Mouse (Mus musculus): Measurements from ENCODE around the gene Sugct.
"Not testable (repeated sequence)": the region's sequence is repeated elsewhere in the genome, so short reads cannot be mapped to it uniquely, and the experiment has no call there.

Gene Sugct

DNA sequence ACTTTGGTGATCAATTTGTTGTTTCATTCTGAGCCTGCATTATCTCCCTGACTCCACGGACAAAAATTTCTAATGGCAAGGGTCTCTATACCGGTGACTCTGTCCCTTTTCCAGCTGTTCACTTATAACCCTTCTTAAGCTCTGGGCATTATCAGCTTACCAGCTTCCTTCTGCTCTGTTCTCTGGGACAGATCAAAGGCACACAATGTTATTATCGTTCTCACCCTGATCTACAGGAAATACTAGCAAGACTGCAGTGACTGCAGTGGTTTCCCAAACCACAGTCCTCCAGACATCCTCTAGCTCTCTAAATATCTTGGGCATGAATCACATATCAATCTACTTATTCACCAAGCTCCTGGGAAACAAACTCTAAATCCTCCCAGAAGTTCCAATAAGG lies 90.7 kb downstream of the Sugct start:
- DNase-seq (ENCODE audit: low spot score): no peak

DNA sequence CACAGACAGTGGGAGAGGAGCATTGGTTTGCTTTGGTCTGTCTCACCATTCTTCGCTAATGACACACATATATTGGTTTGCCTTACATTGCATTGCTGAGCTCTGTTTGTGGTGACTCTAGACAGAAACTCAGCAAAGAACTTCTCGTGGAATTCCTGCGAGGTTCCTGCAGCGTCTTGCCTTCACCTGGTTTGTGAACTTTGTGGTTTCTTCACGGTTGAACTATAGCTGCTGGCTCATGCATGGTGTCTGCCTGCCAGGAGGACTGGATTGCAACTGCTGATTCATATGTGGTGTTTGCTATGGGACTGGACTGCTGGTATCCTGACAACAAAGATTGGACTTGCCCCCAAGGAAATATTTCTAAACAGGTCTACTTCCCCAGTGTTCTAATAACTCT lies 91.6 kb downstream of the Sugct start:
- no peak for DNase-seq (ENCODE audit: low spot score)

DNA sequence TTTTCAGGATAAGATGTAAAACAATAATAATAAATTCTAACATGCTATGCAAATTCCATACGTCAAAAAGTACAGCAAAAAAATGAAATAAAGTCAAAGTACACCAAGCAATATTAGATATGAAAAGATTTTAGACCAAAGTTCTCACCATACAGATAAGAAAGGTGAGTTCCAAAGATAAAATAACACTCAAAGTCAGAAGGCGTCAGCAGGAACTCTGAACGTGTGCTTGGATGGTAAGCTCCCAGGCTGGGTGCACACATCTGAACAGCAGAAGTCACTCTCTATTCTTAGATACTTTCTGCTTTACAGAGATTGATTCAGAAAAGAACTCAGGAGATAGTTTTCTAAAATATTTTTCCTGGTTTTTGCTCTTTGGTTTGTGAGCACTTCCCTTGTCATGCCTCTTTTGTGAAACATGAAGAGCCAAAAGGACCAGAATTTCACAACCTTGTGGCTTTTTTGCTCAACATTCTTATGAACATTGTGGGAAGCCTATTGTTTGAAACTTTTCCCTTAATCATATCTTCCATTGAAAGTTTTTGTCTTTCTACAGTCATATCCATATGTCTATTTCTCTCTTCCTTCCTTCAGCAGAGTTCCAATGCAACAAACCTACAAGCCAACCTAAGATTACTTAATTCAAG lies 110.0 kb downstream of the Sugct start:
- DNase-seq (ENCODE audit: low spot score): no peak

DNA sequence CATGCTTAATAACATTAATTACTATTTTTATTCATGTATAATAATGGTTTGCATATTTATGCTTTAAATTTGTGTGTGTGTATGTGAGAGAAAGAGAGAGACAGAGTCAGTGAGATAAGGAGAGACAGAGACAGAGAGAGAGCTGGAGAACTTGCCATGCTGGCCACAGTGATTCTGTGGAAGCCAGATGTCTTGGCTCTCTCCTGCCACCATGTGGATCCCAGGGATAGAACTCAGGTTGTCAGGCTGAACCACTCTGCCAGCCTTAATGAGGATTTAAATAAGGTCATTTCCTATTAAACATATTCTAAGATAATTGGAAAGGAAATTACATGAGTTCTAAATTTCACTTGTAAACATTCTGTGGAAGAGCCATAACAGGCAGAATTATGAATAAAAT lies 110.5 kb downstream of the Sugct start:
- peak; percentile 5 for DNase-seq (ENCODE audit: low spot score)

DNA sequence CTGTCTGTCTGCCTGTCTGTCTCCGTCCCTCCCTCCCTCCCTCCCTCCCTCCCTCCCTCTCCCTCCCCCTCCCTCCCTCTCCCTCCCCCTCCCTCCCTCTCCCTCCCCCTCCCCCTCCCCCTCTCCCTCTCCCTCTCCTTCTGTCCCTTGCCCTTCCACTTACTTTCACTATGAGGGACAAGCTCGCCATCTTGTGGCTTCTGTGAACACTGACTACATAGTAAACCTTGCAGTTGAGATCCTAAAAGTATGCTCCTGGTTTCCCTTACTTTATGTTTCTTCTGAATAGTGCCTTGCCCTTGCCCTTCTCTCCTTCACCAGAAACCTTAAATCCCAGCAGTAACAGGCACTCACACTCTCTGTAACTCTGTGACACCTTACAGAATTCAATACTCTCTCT lies 113.7 kb downstream of the Sugct start:
- DNase-seq (ENCODE audit: low spot score): peak; percentile 2

DNA sequence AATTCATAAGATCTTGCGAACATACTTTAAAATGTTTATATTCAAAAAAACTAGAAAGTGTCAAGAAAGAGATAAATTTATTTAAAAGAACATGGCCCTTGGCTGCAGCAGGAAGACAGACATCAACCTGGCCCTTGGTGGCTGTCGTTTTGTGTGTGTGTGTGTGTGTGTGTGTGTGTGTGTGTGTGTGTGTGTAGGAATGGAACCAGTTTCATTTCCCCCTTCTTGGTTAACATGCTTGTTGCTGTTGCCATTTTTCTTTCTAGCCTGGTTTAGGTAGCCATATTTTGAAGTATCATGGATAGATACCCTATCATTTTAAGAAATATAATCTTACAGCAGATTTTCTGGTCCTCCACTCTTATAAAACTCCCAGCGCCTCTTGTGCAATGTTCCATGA lies 136.0 kb downstream of the Sugct start:
- no peak for DNase-seq (ENCODE audit: low spot score)

DNA sequence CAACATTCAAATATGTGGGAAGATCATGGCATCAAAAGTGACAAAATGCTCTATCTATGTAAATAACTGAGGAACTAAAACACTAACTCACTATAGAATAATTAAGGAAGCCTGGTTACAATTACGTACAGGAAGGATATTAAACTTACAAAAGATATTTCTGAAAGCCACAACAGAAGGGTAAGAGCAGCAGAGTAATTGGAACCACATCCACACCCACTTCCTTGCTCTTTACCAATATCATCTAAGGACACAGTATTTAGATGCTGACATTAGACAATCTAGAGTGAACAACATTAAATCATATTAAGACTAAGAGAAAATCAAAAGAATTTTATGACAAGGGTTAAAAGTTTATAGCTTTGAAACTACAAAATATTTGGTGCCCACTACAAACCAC lies 159.0 kb downstream of the Sugct start:
- no peak for DNase-seq (ENCODE audit: low spot score)

DNA sequence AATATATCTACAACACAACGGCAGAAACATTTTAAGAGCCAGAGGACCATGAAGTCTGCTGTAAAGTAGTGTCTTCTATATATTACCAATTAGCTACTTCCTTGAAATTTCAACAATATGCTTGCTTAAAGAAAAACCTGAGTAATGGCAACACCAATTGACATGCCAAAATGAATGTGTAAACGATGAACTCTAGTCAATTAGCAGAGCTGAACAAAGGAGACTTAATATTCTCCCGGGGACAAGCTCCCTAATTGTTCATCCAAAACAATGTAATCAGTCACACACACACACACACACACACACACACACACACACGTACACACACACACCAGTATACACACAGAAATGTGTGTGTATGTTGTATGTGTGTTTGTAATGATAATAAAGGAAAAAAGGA lies 160.5 kb downstream of the Sugct start:
- no peak for DNase-seq (ENCODE audit: low spot score)

DNA sequence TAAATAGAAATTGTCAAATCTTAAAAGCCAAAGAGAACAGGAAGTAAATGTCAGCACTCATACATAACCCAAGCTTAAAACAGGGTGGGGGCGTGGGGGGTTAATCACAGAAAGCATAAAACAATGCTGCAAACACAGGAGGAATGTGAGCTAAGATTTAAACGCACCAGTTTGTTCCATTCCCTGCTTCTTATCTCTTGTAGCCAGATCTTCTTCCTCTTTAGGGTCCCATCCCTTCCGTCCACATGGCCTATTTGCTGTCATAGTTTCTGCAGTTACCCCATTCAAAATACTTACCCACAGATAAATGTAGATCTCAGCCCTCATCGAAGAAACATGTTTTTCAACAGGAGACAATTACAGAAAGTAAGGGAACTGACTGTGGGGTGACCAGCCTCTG lies 160.9 kb downstream of the Sugct start:
- no peak for DNase-seq (ENCODE audit: low spot score)

DNA sequence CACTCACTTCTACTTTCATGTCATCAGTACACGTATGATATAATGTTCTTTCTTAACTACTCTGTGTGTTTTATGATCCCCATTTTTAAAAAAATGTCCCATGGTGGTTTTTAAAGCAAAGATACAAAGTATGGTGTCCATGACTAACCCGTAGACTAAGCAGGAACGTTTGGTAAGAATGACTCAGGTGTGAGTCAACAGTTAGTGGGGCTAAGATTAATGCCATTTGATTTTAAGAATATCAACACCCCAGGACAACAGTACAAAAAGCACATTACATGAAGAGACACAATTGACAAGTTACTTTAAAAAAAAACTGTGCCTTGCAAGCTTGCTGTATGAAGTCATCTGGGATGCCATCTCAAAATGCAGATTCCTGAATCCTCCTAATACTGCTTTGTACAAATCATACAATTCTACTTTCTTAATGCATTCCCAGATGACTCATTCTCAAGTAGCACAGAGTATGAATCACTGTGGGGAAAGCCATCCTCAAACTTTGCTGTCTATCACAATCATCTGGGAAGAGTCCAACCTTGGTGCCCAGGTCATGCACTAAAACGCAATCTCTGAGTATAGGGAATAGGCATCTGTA lies 184.1 kb downstream of the Sugct start:
- no peak for DNase-seq (ENCODE audit: low spot score)

DNA sequence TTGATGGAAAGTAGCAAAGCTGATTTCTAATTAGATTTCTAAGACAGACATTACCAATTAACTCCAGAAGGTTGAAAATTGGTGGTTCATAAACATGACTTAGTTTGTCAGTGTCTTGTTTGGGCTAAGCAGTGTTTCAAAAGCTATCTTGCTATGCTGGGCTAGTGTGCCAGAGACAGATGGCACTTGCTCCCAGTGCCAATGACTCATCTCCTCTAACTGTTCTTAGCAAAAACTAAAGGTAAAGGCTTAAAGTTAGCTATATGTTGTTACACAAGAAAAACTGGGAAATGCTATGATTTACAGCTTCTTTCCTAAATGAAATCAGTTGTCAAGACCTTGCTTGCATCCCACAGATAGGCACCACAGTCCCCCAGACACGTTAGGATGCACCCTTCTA lies 200.4 kb downstream of the Sugct start:
- DNase-seq (ENCODE audit: low spot score): no peak

DNA sequence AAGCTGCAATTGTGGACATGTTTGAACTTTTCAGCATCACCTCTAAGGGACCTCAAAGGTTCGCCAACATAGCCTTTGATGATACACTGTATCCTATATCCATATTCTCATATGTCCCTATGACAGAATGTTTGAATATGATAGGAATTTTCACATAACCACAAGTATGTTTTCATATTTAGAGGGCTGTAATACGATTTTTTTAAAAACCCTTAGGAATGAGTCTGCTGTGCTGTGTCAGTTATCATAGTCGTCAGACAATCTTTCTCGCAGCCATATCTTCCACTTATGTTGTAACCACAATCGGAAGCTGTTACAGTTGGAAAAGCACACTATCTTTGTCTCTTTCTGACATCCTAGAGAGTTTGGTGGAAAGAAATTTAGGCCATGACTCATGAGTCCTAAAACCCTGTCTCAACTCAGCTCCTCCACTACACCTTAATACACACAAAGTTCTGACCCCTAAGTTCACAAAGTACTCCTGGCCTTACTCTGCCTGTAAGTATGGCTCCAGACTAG lies 201.2 kb downstream of the Sugct start:
- no peak for DNase-seq (ENCODE audit: low spot score)

DNA sequence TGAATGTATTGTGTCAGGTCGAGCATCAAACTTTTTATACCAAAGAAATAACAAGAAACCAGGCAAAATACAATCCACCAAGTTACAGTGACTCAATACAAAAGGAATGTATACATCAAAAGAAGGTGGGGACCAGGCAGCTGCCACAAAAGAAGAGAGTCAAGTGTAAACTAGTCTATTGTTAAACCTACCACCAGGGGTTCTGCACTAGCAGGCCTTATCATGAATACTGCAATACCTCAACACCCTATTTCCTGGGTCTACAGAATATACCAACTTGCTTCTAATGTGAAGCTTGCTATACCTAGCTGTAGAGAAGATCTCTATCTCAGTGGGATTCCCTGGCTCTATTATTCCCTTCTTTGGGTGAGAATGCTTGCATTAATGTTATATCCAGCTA lies 237.4 kb downstream of the Sugct start:
- DNase-seq (ENCODE audit: low spot score): not testable (repeated sequence)

DNA sequence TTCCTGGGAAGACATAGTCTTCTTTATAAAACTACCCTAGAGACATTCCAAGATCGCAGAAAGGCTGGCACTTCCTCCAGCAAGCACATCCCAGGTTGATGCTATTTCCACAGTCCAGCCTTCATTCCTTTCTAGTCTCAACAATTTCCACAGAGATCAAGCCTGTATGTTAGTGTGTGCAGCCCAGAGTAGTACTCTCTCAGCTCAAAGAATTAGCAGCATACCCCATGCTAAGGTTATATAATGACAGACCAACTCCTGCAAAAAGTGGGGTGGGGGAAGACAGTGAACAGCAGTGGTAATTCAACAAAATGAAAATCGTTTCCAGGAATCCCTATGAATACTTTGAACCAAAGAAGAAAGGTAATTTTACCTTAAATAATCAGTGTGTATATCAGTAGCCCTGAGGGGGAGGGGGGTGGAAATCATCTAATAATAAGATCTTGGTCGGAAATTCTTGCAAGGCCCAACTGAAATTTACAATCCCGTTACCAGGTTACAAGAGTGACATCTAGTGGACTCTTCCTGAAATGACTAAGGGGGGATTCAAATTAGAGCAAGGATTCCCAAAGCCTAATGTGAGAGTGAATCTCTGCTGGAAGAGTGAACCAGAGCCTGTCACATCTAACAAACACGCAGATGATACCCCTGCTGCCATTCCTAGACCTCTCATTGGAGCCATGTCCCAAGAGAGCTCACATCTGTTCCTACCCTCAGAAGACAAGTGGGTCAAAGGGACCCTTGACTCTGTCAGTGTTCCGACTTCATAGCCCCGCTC lies 263.0 kb downstream of the Sugct start:
- DNase-seq (ENCODE audit: low spot score): peak; percentile 38

DNA sequence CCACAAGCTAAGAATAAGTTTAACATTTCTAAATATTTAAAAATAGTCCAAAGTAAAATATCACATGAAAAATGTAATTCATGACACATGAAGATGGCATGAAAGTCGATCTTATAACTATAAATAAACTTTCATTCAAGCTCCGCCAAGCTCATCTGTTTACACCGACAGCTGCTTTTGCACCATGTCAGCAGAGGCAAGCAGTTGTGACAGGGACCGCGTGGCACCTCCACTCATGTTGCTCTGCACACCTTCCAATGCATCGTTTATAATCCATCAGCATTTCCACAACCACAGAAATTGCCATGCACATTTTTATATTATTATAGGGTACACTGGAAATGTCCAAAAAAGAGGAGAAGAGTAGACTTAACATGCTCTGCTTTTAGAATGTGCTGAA lies 273.5 kb downstream of the Sugct start:
- DNase-seq (ENCODE audit: low spot score): no peak

DNA sequence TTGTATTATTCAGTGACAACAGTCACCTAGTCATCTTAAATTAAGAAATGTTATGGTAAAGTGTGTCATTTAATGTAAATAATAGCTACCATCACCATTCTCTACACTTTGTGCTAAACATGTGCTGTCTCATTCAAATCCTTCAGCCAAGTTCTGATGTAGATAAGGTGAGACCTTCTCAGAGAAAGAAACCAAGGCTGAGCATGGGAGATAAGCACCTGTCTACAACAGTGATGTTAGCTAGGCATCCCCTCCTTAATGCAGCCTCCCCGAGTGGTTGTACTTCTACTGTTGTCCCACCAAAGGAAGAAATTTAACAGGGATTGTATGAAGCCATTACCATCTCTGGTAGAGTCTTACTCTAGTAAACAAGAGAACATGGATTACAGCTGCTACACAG lies 274.8 kb downstream of the Sugct start:
- no peak for DNase-seq (ENCODE audit: low spot score)

DNA sequence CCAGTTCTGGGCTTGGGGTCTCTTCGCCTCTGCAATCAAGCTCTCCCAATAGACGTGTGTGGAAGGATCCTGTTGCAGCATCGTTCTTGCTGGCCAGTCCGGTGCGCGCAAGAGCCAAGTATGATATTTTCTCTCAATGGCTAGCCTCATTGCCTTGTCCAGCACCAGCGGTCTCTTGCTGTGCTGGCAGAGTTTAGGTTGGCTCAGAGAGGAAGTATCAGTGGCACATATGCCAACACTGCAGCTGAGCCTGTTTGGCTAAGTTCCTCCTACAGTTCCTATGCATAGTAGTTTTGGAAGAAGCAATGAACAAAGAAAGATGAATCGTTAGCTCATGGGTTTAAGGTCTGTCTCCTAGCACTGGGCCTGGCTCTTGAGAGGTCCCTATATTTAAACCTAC lies 352.5 kb downstream of the Sugct start:
- DNase-seq (ENCODE audit: low spot score): no peak

DNA sequence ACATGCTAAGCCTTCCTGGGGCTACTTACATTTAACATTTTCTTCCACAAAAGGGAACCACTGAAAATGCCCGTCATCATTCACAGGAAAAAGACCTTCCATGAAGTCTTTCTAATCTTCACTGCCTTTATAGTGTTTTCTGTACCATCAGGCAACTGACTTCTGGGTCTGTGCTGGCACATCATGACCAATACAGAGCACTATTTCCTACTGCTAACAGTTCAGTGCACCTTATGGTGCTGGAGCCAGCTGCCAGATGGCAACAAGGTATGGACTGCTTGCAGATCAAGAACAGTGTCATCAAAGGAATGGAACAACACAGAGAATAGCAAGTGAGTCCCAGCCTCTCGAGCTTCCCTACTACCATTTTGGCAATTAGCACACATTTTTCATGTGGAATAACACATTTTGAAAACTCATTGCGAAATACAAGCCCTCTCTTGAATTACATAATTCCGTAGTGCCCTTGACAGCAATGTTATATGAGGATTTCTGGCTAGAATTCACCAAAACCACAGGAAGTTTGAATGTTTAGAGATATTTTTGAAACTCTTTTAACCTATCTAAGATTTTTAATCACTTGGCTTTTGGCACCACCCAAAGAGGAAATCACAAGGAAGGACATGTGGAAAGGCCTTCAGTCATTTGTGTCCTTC lies 359.3 kb downstream of the Sugct start:
- DNase-seq (ENCODE audit: low spot score): no peak

DNA sequence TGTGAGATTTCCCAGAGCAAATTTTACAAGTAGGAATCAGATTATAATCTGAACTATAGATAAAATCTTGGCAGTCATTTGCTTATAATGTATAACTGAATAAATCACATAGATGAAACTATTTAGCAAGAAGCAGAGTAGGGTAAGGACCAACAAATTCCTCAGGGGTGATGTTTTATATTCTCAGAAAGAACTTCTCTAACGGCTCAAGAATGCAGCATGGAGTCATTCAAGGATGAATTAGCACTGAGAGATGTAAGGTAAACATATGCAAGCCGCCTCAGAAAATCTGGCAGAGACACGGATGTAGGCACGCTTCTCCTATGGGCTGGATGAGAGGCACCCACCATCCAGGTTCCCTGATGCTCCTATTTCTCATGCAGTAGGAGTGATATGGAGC lies 368.5 kb downstream of the Sugct start:
- DNase-seq (ENCODE audit: low spot score): no peak

DNA sequence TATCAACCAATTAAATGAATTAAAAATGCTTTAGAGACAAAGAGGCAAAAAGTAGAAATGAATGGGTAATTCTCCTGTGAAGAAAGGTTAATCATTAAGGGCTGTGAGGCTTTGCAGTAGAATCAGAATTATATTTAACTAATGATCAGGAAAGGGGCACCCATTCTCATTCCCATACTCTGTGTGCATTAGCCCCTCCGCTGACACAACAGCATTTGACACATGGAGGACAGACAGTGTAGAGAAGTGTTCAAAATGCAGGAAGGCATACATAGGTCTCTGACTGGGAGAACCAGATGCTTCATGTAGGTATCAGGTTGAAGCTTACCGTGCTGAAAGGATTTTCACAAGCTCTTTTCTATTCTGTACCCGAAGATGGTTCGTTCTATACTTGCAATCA lies 393.8 kb downstream of the Sugct start:
- no peak for DNase-seq (ENCODE audit: low spot score)

DNA sequence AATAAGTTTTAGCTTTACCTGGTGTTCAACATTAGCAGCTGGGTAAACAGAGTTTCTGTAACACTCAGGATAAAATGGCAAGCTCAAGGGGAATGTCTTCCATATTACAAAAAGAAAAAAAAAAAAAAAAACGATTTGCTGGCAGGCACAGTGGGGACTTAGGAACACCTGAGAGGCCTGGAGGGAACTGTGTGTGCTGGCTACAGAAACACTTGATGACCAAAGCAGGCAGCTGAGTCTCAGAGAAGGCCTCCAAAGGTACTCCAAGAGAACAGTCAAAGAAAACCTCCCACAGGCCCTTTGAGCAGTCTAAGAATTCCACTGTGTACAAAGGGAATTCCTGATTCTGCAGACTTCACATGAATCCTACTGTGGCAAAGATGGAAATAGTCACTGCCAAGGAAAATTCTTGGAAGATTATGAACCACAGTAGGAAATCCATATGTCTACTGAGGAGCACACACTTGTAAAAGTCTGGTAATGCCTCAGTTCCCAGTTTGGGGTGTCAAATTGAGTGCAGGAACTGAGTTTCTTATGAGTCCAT lies 397.8 kb downstream of the Sugct start:
- no peak for DNase-seq (ENCODE audit: low spot score)

DNA sequence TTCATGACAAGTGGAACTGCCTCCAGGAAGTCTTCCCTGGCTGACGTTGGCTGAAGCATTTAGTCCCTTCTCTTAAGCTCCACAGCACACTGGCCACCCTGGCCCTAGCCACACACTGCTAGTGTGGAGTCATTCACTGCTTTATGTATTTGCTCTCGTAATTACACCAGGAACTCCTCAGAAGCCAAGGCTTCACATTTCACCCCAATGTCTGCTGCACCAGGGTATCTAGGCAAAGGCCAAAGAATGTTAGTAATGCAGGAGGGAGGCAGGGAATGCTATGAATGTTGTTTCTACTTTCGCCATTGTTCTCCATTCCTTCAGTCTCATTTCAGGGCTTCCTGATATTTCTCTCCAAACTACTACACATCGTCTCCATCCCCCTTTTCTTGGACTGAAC lies 398.4 kb downstream of the Sugct start:
- DNase-seq (ENCODE audit: low spot score): no peak

DNA sequence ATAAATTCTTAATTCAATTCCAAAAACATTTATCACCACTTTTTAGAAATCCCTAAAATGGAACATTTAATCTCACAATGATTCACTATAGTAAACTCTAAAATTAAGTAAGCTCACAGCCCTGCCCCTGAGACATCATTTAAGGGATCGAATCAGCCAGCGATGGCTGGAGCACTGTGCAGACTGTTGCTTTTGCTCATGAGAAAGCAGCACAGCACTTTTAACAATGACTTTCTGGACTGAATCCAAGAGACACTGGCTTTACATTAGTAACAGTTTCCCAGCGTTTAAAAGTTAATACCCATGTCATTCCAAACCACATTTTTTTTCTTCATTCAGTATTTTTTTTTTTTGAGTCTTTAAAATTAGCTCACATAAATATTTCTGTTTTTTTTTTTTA lies 398.9 kb downstream of the Sugct start:
- DNase-seq (ENCODE audit: low spot score): no peak

Data from left cerebral cortex, adult 11 months (tissue).